Comparison of ENCODE assay signal across 1 mouse cellular context in the genomic region with DNA sequence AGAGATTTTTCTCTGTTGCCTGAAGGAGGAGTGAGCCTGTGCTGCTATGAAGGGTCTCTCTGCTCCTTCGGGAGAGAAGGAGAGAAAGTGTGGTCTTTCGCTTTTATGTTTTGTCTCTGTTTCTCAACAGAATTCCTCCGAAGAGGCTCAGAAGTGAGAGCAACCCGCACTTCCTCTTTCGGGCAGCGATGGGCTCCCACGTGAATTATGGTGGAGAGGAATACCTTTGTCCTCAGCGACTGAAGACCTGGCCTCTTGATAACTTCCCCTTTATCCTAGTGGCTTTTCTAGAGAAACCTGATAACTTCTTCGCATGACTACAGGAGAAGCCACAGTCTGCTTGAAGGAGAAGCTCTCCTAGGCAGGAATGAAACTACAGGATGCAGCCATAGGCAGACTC.
TF ChIP-seq lines count a peak whose summit lies in the region.

No protein-coding gene starts in this region.

TF ChIP-seq in MEL, 35 proteins besides CTCF, POLR2A, EP300 and RAD21 (continued from another document):
- no peak for TF ChIP-seq KAT2A (conservative IDR thresholded peaks at IDR 0.05; ENCODE audit: low read depth, low read length)
